In genomic region chr1:178758441-178758840, GRCm38 (mm10) we compare ENCODE assay signal across 20 mouse cellular contexts.
DNase-seq lines count a peak whose midpoint lies in the region; ATAC-seq and TF ChIP-seq lines count a peak whose summit lies in the region.
"Had no signal": no experiment of that assay in that cellular context is flagged by ENCODE, and none has a peak within 500 bp of the region (broad histone marks: within the 10 kb centered on the region; RNA-seq: fewer than 3 reads in every experiment).

No protein-coding gene starts in this region.

- 72% methylated on average over 3 of the region's 3 CpGs for WGBS in heart, embryonic 10.5 days
- 73% methylated on average over 3 of the region's 3 CpGs for WGBS in limb, embryonic 10.5 days
- 45% methylated on average over 3 of the region's 3 CpGs for WGBS in stomach, postnatal 0 days

- peaks cover 20% of the 10 kb centered on the region for H3K36me3 ChIP-seq in heart, embryonic 10.5 days
- peaks cover 31% of the 10 kb centered on the region for H3K36me3 ChIP-seq in limb, embryonic 10.5 days
- H3K36me3 ChIP-seq in stomach, postnatal 0 days (ENCODE audit: control insufficient read depth, insufficient read depth, low read length), result no peaks in the 10 kb centered on the region
- H3K36me3 ChIP-seq: forebrain, embryonic 15.5 days; G1E; hindbrain, embryonic 15.5 days had no signal

- H3K4me1 ChIP-seq in heart, embryonic 10.5 days, result peaks cover 13% of the 10 kb centered on the region; the same call in 1 of the 2 replicates
- no peaks in the 10 kb centered on the region; the same call in 1 of the 2 replicates for H3K4me1 ChIP-seq in limb, embryonic 10.5 days
- no peaks in the 10 kb centered on the region for H3K4me1 ChIP-seq in stomach, postnatal 0 days (replicated peaks; ENCODE audit: control insufficient read depth, insufficient read depth)
- H3K4me1 ChIP-seq: embryonic facial prominence, embryonic 10.5 days; forebrain, embryonic 15.5 days; hindbrain, embryonic 15.5 days had no signal

- intact Hi-C loops in heart, postnatal 10 days (cut with DNase I), result no loop called here

- no peak for TF ChIP-seq EP300 in stomach, postnatal 0 days (optimal IDR thresholded peaks at IDR 0.05)

- H3K4me3 ChIP-seq in heart, embryonic 10.5 days, result no peak overlapping the region
- no peak overlapping the region for H3K4me3 ChIP-seq in limb, embryonic 10.5 days
- H3K4me3 ChIP-seq in stomach, postnatal 0 days (ENCODE audit: low read depth, low read length), result no peak overlapping the region
- H3K4me3 ChIP-seq: embryonic facial prominence, embryonic 10.5 days; erythroblast, embryonic 14.5 days; forebrain, embryonic 15.5 days; heart, embryonic 12.5 days; hindbrain, embryonic 15.5 days had no signal

- no peak overlapping the region for H3K27ac ChIP-seq in heart, embryonic 10.5 days
- no peak overlapping the region for H3K27ac ChIP-seq in limb, embryonic 10.5 days
- no peak overlapping the region for H3K27ac ChIP-seq in stomach, postnatal 0 days (replicated peaks)
- H3K27ac ChIP-seq: embryonic facial prominence, embryonic 10.5 days; forebrain, embryonic 15.5 days; hindbrain, embryonic 15.5 days had no signal

- H3K27me3 ChIP-seq in heart, embryonic 10.5 days (ENCODE audit: insufficient read depth, poor library complexity, severe bottlenecking), result no peaks in the 10 kb centered on the region
- H3K27me3 ChIP-seq in limb, embryonic 10.5 days (ENCODE audit: low read depth, poor library complexity, severe bottlenecking), result no peaks in the 10 kb centered on the region
- no peaks in the 10 kb centered on the region for H3K27me3 ChIP-seq in stomach, postnatal 0 days (ENCODE audit: control insufficient read depth, insufficient read depth, low read length)
- H3K27me3 ChIP-seq: forebrain, embryonic 15.5 days; heart, embryonic 12.5 days; hindbrain, embryonic 15.5 days had no signal

- no peak overlapping the region for H3K4me2 ChIP-seq in stomach, postnatal 0 days (replicated peaks; ENCODE audit: low read depth)
- H3K4me2 ChIP-seq: forebrain, embryonic 15.5 days; heart, embryonic 12.5 days; hindbrain, embryonic 15.5 days had no signal

- no peaks in the 10 kb centered on the region for H3K9me3 ChIP-seq in heart, embryonic 10.5 days
- no peaks in the 10 kb centered on the region for H3K9me3 ChIP-seq in limb, embryonic 10.5 days (replicated peaks)
- H3K9me3 ChIP-seq in stomach, postnatal 0 days (ENCODE audit: control insufficient read depth, low read length), result no peaks in the 10 kb centered on the region
- H3K9me3 ChIP-seq: embryonic facial prominence, embryonic 10.5 days; forebrain, embryonic 15.5 days; hindbrain, embryonic 15.5 days had no signal

- peak; percentile 58 for DNase-seq in heart, embryonic 10.5 days (ENCODE audit: low spot score)
- DNase-seq in heart, postnatal 10 days, result no peak
- DNase-seq in 3134 (ENCODE audit: extremely low read depth, insufficient read length, low spot score) (peak; percentile 33), NIH3T3 (ENCODE audit: low read depth) (peak; percentile 79)
- DNase-seq in limb, embryonic 10.5 days (ENCODE audit: low spot score), result peak; percentile 9
- no peak for DNase-seq in stomach, postnatal 0 days (ENCODE audit: low spot score)
- DNase-seq: adrenal gland, adult 2 months; adrenal gland, postnatal 36 days; cerebellum, adult 2 months; cerebellum, postnatal 10 days; gastrocnemius, postnatal 36 days; heart, adult 18-20 months; heart, postnatal 36 days had no signal

- TF ChIP-seq CTCF in stomach, postnatal 0 days (IDR thresholded peaks at IDR 0.05; ENCODE audit: low read depth), result no peak

- no peak for ATAC-seq in megakaryocyte progenitor cell, adult 5-6 weeks (replicated peaks; ENCODE audit: poor library complexity)
- no peak for ATAC-seq in stomach, postnatal 0 days (ENCODE audit: low FRiP score, low TSS enrichment)
- ATAC-seq: forebrain, embryonic 15.5 days had no signal

- H3K9ac ChIP-seq in stomach, postnatal 0 days (ENCODE audit: low read length), result no peak overlapping the region
- H3K9ac ChIP-seq: forebrain, embryonic 15.5 days; heart, embryonic 12.5 days; hindbrain, embryonic 15.5 days had no signal

Comparison
In these comparisons a context has a peak if more than half of its experiments do, and no peak if none do; other contexts are left out.
1. DNase-seq: peak in heart, embryonic 10.5 days (single experiment), 3134 (single experiment), NIH3T3 (single experiment) and limb, embryonic 10.5 days (single experiment); none in heart, postnatal 10 days (0 of 2) and stomach, postnatal 0 days (single experiment).